Mouse (Mus musculus): Measurements from ENCODE around the gene Usp5. TPM values are rescaled to one million over a fixed set of nuclear protein-coding genes. Genes with fewer than 3 reads are reported as not detected.

The Usp5 gene
- polyA plus RNA-seq, 1 experiment, result 37.4 TPM

DNA sequence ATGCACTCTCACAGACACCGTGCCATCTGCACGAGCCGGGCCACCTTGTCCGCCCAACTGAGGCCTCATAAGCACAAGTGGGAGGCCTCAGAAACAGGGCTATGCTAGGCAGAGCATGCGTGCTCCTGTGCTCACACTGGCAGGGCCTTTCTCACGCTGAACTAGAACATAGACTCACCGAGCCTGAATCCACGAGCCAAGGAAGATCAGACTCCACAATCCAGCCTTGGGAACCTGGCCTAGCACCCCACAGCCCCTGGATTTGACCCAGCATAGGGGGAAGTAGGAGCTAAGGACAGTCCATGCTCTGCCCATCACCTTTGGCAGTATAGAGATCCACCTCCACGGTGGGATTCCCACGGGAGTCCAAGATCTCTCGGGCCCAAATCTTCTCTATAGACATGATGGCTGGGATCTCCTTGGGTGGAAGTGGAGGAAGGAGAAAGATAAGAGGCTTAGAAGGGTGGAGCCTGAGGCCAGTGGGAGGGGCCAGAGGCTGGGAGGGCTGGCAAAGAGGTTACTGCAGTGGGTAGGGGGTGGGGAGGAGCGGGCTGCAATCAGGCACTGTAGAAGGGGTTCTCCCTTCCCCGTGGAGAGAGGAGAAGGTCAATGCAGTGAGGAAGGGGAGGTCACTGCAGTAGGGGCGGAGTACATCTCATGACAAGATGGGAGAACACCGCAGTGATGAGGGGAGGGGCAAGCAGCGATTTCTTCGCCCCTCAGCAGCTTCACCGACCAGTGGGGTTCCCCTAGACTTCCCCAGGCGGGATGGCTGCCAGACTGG, 61.2 kb downstream of the Usp5 start:
- Histone ChIP-seq H3K4me1 (ENCODE audit: control insufficient read depth, insufficient read depth, low read length) (peaks cover 22% of the 10 kb centered on the region), H3K36me3 (ENCODE audit: control insufficient read depth, insufficient read depth, low read length) (no peaks in the 10 kb centered on the region; the same call in none of the 2 replicates), H3K27ac (ENCODE audit: control insufficient read depth, insufficient read depth, low read depth, low read length) (no peak overlapping the region), H3K27me3 (ENCODE audit: control insufficient read depth, insufficient read depth, low read length) (no peaks in the 10 kb centered on the region), H3K4me3 (ENCODE audit: control insufficient read depth, low read depth, low read length) (no peak overlapping the region)
- TF ChIP-seq CTCF (IDR thresholded peaks at IDR 0.05; ENCODE audit: control insufficient read depth, insufficient read depth, insufficient replicate concordance, low read depth, low read length) (no peak), POLR2A (IDR thresholded peaks at IDR 0.05; ENCODE audit: control insufficient read depth, low read depth, low read length) (no peak)

DNA sequence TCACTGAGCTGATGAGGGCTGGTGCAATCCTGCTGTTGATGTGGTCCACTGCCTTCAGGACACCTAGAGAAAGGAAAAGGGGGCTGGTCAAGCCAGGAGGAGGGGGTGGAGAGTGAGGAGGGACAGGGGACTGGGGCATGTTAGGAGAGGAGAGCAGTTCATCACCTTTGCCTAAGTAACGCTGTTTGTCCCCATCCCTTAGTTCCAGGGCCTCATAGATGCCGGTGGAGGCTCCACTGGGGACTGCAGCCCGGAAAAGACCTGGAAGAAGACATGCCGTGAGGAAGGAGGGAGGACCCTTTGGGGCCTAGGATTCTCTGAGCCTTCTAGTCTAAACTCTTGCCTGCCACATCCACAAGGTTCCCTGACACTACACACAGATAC, 61.8 kb downstream of the Usp5 start:
- no peak overlapping the region for H3K27ac ChIP-seq (ENCODE audit: control insufficient read depth, insufficient read depth, low read depth, low read length)
- no peaks in the 10 kb centered on the region for H3K27me3 ChIP-seq (ENCODE audit: control insufficient read depth, insufficient read depth, low read length)
- no peak overlapping the region for H3K4me3 ChIP-seq (ENCODE audit: control insufficient read depth, low read depth, low read length)
- TF ChIP-seq POLR2A (IDR thresholded peaks at IDR 0.05; ENCODE audit: control insufficient read depth, low read depth, low read length) (no peak), CTCF (IDR thresholded peaks at IDR 0.05; ENCODE audit: control insufficient read depth, insufficient read depth, insufficient replicate concordance, low read depth, low read length) (no peak)
- peaks cover 25% of the 10 kb centered on the region for H3K4me1 ChIP-seq (ENCODE audit: control insufficient read depth, insufficient read depth, low read length)
- no peaks in the 10 kb centered on the region; the same call in none of the 2 replicates for H3K36me3 ChIP-seq (ENCODE audit: control insufficient read depth, insufficient read depth, low read length)

DNA sequence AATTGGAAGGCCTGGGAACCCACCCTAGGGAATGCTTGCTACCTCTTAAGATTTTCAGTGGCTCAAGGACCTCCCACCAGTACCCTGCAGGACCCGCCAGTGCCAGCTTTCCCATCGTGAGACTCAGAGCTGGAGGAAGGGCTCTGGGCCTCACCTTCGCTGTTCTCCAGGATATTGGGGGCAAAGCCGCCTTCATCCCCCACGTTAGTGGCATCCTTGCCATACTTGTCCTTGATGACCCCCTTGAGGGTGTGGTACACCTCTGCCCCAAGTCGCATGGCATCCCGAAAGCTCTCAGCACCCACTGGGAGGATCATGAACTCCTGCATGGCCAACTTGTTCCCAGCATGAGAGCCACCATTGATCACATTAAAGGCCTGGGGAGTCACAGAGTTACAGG, 63.3 kb downstream of the Usp5 start:
- H3K36me3 ChIP-seq (ENCODE audit: control insufficient read depth, insufficient read depth, low read length), result no peaks in the 10 kb centered on the region; the same call in 1 of the 2 replicates
- H3K27me3 ChIP-seq (ENCODE audit: control insufficient read depth, insufficient read depth, low read length), result no peaks in the 10 kb centered on the region
- TF ChIP-seq POLR2A (IDR thresholded peaks at IDR 0.05; ENCODE audit: control insufficient read depth, low read depth, low read length) (no peak), CTCF (IDR thresholded peaks at IDR 0.05; ENCODE audit: control insufficient read depth, insufficient read depth, insufficient replicate concordance, low read depth, low read length) (no peak)
- no peak overlapping the region for H3K4me3 ChIP-seq (ENCODE audit: control insufficient read depth, low read depth, low read length)
- H3K4me1 ChIP-seq (ENCODE audit: control insufficient read depth, insufficient read depth, low read length), result peaks cover 27% of the 10 kb centered on the region
- H3K27ac ChIP-seq (ENCODE audit: control insufficient read depth, insufficient read depth, low read depth, low read length), result no peak overlapping the region

Other genes with a start within 250 kb of the Usp5 start
- gene C1s2, start 193.4 kb downstream of the Usp5 start, polyA plus RNA-seq (2012; rRNA removed), result 0.19 and 0.32 TPM in 2 replicates
- gene Lpcat3, start 166.5 kb downstream of the Usp5 start, polyA plus RNA-seq (2012; rRNA removed), result 282 and 286 TPM in 2 replicates
- 39.9 and 44.1 TPM in 2 replicates for gene Emg1, start 117.3 kb downstream of the Usp5 start, polyA plus RNA-seq (2012; rRNA removed)
- 47.6 and 50.5 TPM in 2 replicates for gene Phb2, start 117.1 kb downstream of the Usp5 start, polyA plus RNA-seq (2012; rRNA removed)
- 1.4 and 1.9 TPM in 2 replicates for gene Ptpn6, start 90.8 kb downstream of the Usp5 start, polyA plus RNA-seq (2012; rRNA removed)
- gene Grcc10, start 88.1 kb downstream of the Usp5 start, polyA plus RNA-seq (2012; rRNA removed), result 207 and 220 TPM in 2 replicates
- 0.05 TPM in 1 of 2 replicates, not detected in the other for gene Gm45234, start 73.5 kb downstream of the Usp5 start, polyA plus RNA-seq (2012; rRNA removed)
- 69.3 and 76.1 TPM in 2 replicates for gene Atn1, start 73.0 kb downstream of the Usp5 start, polyA plus RNA-seq (2012; rRNA removed)
- gene Eno2, start 59.8 kb downstream of the Usp5 start, polyA plus RNA-seq (2012; rRNA removed), result 0.51 and 0.63 TPM in 2 replicates
- 105 and 106 TPM in 2 replicates for gene Lrrc23, start 49.8 kb downstream of the Usp5 start, polyA plus RNA-seq (2012; rRNA removed)
- 63.6 and 78.1 TPM in 2 replicates for gene Spsb2, start 20.8 kb downstream of the Usp5 start, polyA plus RNA-seq (2012; rRNA removed)
- 471 and 473 TPM in 2 replicates for gene Tpi1, start 15.2 kb downstream of the Usp5 start, polyA plus RNA-seq (2012; rRNA removed)
- gene Cdca3, start 63 bp upstream of the Usp5 start, polyA plus RNA-seq (2012; rRNA removed), result 218 and 250 TPM in 2 replicates
- 0.07 TPM in 1 of 2 replicates, not detected in the other for gene Gnb3, start 10.8 kb upstream of the Usp5 start, polyA plus RNA-seq (2012; rRNA removed)
- 1.5 and 2.8 TPM in 2 replicates for gene P3h3, start 28.3 kb upstream of the Usp5 start, polyA plus RNA-seq (2012; rRNA removed)
- gene Gpr162, start 34.5 kb upstream of the Usp5 start, polyA plus RNA-seq (2012; rRNA removed), result 9.0 and 9.6 TPM in 2 replicates
- gene Cd4, start 58.7 kb upstream of the Usp5 start, polyA plus RNA-seq (2012; rRNA removed), result 0.53 and 0.67 TPM in 2 replicates
- 0.11 and 0.12 TPM in 2 replicates for gene Lag3, start 82.2 kb upstream of the Usp5 start, polyA plus RNA-seq (2012; rRNA removed)
- 142 and 168 TPM in 2 replicates for gene Ptms, start 90.6 kb upstream of the Usp5 start, polyA plus RNA-seq (2012; rRNA removed)
- 75.4 and 76.5 TPM in 2 replicates for gene Mlf2, start 101.9 kb upstream of the Usp5 start, polyA plus RNA-seq (2012; rRNA removed)
- gene Cops7a, start 136.1 kb upstream of the Usp5 start, polyA plus RNA-seq (2012; rRNA removed), result 387 and 413 TPM in 2 replicates
- gene Pianp, start 167.2 kb upstream of the Usp5 start, polyA plus RNA-seq (2012; rRNA removed), result 0.23 and 0.38 TPM in 2 replicates
- gene Zfp384, start 179.7 kb upstream of the Usp5 start, polyA plus RNA-seq (2012; rRNA removed), result 50.2 and 53.1 TPM in 2 replicates
- 11.3 and 11.8 TPM in 2 replicates for gene Ing4, start 210.3 kb upstream of the Usp5 start, polyA plus RNA-seq (2012; rRNA removed)
- gene Acrbp, start 220.2 kb upstream of the Usp5 start, polyA plus RNA-seq (2012; rRNA removed), result 1,698 and 1,947 TPM in 2 replicates
- gene Lpar5, start 238.4 kb upstream of the Usp5 start, polyA plus RNA-seq (2012; rRNA removed), result 0.31 and 0.32 TPM in 2 replicates